Mouse (Mus musculus): ENCODE results near the gene Svs6. TPM values are rescaled to one million over a fixed set of nuclear protein-coding genes. Genes with fewer than 3 reads are reported as not detected.
"Not testable (repeated sequence)": the region's sequence is repeated elsewhere in the genome, so short reads cannot be mapped to it uniquely, and the experiment has no call there.

Svs6 gene
- not detected in 2 replicates for polyA plus RNA-seq (2015; fragmentation: Nextera tagmentation; extraction: Ambion mirVana)

DNA sequence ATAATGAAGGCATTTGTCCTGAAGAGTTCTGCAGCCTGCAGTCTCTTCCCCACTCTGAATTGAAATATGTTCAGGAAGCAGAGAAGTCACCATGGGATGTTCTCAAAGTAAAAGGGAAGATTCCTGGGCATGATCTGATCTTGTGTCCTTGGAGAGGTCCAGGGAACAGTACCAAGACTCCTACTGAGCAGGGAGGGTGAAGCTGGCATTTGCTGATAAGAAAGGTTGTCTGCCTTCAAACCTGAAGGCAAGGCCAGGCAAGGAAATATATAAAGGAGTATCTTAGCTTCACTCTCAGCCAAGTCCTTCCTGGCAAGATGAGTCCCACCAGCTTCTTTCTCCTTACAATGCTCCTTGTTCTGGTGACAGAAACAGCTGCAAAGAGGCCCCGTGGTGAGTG, at the start of gene Svs6:
Gene Svs6, plus strand, starts transcription at position 301 of the 400 bp plus-strand sequence.
- ATAC-seq (ENCODE audit: insufficient read depth); H3K36me3 ChIP-seq (replicated peaks); H3K4me1 ChIP-seq (replicated peaks); H3K27me3 ChIP-seq; H3K9ac ChIP-seq; H3K27ac ChIP-seq (replicated peaks); H3K4me3 ChIP-seq (replicated peaks); H3K9me3 ChIP-seq (replicated peaks); H3K4me2 ChIP-seq: not testable (repeated sequence)
- WGBS (ENCODE audit: insufficient replicate concordance): 38% methylated on average over 1 of the region's 1 CpGs

DNA sequence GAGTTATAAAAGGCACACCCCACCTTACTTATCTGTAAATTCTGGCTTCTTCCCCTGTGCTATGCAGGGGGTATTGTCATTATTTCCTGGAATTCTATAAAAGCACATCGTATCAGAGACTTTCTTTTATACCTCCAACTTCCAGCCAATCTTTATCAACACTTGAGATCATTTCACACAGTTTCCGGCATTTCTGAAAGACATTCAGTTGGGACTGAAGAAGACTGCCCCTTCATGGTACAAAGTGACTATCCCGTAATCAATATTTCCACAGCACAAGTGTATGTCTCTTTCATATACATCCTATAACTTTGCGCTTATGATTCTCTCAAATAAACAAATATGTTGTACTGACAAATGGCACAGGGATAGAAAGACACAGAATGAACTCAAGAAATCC, 38.2 kb upstream of the Svs6 start, which contains the start of gene Svs4:
Gene Svs4, minus strand, starts transcription at position 101 of the 400 bp plus-strand sequence.
- Histone ChIP-seq H3K9ac (no peak within 1 kb of the TSS), H3K27ac (replicated peaks) (no peak within 1 kb of the TSS), H3K4me3 (replicated peaks) (no peak within 1 kb of the TSS), H3K4me1 (replicated peaks) (no peaks in the 10 kb centered on the region), H3K4me2 (no peak within 1 kb of the TSS), H3K9me3 (replicated peaks) (no peaks in the 10 kb centered on the region), H3K27me3 (no peaks in the 10 kb centered on the region), H3K36me3 (replicated peaks) (no peaks in the 10 kb centered on the region)
- 75% methylated on average over 4 of the region's 4 CpGs for WGBS (ENCODE audit: insufficient replicate concordance)
- no peak for ATAC-seq (ENCODE audit: insufficient read depth)

DNA sequence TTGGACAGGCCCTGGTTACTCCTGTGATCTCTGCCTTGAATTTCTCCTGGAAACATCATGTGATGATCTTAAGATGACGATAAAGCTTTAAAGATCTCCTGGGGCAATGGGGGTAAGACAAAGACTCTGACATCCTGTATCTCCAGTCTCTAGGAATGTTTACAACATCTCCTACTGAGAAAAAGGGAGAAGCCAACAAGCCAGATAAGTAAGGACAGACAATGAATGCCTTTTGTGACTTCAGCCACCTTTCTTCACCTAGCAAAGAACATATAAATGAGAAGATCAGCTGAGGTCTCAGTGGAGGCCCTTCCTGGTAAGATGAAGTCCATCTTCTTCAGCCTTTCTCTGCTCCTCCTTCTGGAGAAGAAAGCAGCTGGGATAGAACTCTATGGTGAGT, 27.6 kb upstream of the Svs6 start, which contains the start of gene Svs3a:
Gene Svs3a, plus strand, starts transcription at position 301 of the 400 bp plus-strand sequence.
- H3K9ac ChIP-seq; H3K4me3 ChIP-seq (replicated peaks); H3K27me3 ChIP-seq; H3K27ac ChIP-seq (replicated peaks); H3K9me3 ChIP-seq (replicated peaks); ATAC-seq (ENCODE audit: insufficient read depth); H3K4me1 ChIP-seq (replicated peaks); H3K36me3 ChIP-seq (replicated peaks); H3K4me2 ChIP-seq: not testable (repeated sequence)
- 65% methylated on average over 1 of the region's 1 CpGs for WGBS (ENCODE audit: insufficient replicate concordance)

DNA sequence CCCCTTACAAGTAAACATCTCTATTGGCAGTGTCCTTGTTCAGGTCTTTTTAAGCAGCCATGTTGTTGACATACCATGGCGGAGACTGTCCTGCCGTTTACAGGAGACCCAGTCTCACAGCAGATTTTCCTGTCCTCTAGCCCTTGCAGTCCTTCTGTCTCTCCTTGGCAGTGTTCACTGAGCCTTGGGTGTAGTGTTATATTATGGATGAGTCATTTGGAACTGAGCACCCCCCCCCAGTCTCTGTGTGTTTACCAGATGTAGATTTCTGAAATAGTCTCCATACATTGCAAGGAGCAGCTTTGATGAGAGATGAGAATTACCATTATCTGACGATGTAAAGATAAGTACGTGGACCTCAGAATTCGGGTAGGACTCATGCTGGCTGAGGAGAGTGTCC, 4.0 kb upstream of the Svs6 start:
- no peaks in the 10 kb centered on the region for H3K4me1 ChIP-seq (replicated peaks)
- no peak overlapping the region for H3K4me2 ChIP-seq
- no peak overlapping the region for H3K4me3 ChIP-seq (replicated peaks)
- no peak overlapping the region for H3K27ac ChIP-seq (replicated peaks)
- H3K9ac ChIP-seq: no peak overlapping the region
- WGBS (ENCODE audit: insufficient replicate concordance): 68% methylated on average over 5 of the region's 5 CpGs
- no peaks in the 10 kb centered on the region for H3K27me3 ChIP-seq
- ATAC-seq (ENCODE audit: insufficient read depth): no peak
- H3K9me3 ChIP-seq (replicated peaks): no peaks in the 10 kb centered on the region
- H3K36me3 ChIP-seq (replicated peaks): no peaks in the 10 kb centered on the region

DNA sequence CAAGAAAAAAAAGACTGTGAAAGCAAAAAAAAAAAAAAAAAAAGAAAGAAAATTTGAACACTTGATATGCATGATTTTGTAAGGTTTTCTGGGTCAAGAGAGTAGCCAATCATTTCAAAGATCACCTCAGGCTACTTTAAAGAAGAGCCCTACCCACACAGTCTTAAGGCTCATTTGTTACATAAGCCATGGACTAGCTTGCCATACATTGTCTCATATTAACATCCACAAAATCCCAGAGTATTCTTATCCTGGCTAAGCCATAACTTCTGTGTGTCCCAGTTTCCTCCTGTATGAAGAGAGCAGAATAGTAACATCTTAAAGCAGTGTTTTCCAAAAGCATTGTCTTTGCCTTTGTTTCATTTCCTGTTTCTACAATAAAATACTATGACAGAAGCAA, 1.1 kb upstream of the Svs6 start:
- not testable (repeated sequence) for H3K9me3 ChIP-seq (replicated peaks); H3K36me3 ChIP-seq (replicated peaks); H3K4me3 ChIP-seq (replicated peaks); H3K27me3 ChIP-seq; H3K9ac ChIP-seq; H3K27ac ChIP-seq (replicated peaks); H3K4me2 ChIP-seq; H3K4me1 ChIP-seq (replicated peaks); ATAC-seq (ENCODE audit: insufficient read depth)

DNA sequence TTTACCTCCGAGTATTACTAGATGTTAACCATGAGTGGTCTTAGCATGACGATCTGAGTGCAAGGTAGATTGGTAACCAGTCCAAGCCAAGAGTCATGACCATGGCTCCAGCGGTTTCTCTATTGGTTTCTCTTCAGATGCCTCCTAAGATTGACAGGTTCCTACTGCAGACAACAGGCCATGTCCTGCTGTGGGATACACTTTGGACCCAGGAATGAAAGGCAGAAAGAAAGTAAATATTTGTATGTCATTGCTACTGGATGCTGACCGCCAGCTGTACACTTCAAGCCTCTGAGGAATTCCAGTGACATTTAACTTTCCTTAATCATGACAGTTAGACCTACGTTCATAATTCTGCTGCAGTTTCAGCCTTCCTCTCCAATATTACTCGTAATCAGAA, 4.4 kb downstream of the Svs6 start:
- Histone ChIP-seq H3K4me3 (replicated peaks) (no peak overlapping the region), H3K4me1 (replicated peaks) (no peaks in the 10 kb centered on the region), H3K27me3 (no peaks in the 10 kb centered on the region), H3K27ac (replicated peaks) (no peak overlapping the region), H3K9me3 (replicated peaks) (no peaks in the 10 kb centered on the region), H3K9ac (no peak overlapping the region), H3K36me3 (replicated peaks) (no peaks in the 10 kb centered on the region), H3K4me2 (no peak overlapping the region)
- 63% methylated on average over 6 of the region's 6 CpGs for WGBS (ENCODE audit: insufficient replicate concordance)
- peak; percentile 42; the same call in 1 of the 2 replicates for ATAC-seq (ENCODE audit: insufficient read depth)

DNA sequence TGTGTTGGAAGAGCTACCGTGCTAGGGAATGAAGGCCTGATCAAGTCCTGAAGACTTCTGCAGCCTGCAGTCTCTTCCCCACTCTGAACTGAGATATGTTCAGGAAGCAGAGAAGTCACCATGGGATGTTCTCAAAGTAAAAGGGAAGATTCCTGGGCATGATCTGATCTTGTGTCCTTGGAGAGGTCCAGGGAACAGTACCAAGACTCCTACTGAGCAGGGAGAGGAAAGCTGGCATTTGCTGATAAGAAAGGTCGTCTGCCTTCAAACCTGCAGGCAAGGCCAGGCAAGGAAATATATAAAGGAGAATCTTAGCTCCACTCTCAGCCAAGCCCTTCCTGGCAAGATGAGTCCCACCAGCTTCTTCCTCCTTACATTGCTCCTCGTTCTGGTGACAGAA, 15.9 kb downstream of the Svs6 start, which contains the start of gene Svs5:
Gene Svs5, plus strand, starts transcription at position 301 of the 400 bp plus-strand sequence.
- 37% methylated on average over 3 of the region's 3 CpGs for WGBS (ENCODE audit: insufficient replicate concordance)
- not testable (repeated sequence) for ATAC-seq (ENCODE audit: insufficient read depth)

DNA sequence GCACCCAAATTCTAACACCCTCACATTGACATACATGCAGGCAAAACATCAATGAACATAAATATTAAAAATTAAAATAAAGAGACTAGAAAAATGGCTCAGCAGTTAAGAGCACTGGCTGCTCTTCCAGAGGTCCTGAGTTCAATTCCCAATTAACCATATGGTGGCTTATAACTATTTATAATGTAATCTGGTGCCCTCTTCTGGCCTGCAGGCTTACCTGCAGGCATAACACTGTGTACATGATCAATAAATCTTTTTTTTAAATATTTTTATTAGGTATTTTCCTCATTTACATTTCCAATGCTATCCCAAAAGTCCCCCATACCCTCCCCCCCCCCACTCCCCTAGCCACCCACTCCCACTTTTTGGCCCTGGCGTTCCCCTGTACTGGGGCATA, 27.2 kb downstream of the Svs6 start:
- H3K9ac ChIP-seq; H3K4me1 ChIP-seq (replicated peaks); H3K4me3 ChIP-seq (replicated peaks); H3K4me2 ChIP-seq; H3K9me3 ChIP-seq (replicated peaks); ATAC-seq (ENCODE audit: insufficient read depth); H3K27ac ChIP-seq (replicated peaks); H3K36me3 ChIP-seq (replicated peaks); H3K27me3 ChIP-seq: not testable (repeated sequence)
- 69% methylated on average over 1 of the region's 1 CpGs for WGBS (ENCODE audit: insufficient replicate concordance)

More for the DNA sequence above, 15.9 kb downstream of the Svs6 start, which contains the start of gene Svs5:
- H3K4me1 ChIP-seq (replicated peaks); H3K4me2 ChIP-seq; H3K9me3 ChIP-seq (replicated peaks); H3K4me3 ChIP-seq (replicated peaks); H3K9ac ChIP-seq; H3K36me3 ChIP-seq (replicated peaks); H3K27me3 ChIP-seq; H3K27ac ChIP-seq (replicated peaks): not testable (repeated sequence)

DNA sequence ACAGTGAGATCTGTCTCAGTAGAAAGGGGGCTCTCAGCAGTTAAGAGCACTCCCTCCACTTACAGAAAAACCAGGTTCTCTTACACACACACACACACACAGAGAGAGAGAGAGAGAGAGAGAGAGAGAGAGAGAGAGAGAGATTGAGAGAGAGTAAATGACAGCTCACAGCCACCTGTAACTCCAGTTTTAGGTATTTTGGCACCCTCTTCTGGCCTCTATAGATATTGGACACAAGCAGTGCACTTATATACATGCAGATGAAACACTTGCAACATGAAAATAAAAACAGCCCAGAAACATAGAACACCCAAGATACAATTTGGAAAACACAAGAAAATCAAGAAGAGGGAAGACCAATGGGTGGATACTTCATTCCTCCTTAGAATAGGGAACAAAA, 31.1 kb downstream of the Svs6 start:
- H3K4me3 ChIP-seq (replicated peaks); H3K36me3 ChIP-seq (replicated peaks); H3K9me3 ChIP-seq (replicated peaks); H3K9ac ChIP-seq; ATAC-seq (ENCODE audit: insufficient read depth); H3K27ac ChIP-seq (replicated peaks); H3K4me2 ChIP-seq; H3K4me1 ChIP-seq (replicated peaks); H3K27me3 ChIP-seq: not testable (repeated sequence)

DNA sequence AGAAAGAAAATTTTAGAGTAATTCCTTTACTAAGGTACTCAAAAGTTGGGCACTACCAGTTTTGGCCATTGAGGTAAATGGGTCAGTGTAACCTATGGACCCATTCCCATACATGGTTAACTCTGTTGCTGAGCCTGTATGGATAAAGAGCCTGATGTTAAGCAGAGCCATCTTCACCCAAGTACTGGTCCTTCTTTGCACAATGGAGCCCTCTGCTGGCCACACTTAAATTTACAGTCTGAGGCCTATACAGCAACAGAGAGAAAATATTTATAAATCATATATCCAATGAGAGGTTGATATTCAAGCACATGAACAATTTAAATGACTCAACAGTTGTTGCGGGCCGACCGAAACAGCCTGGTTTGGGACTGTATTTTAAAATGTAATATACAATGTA, 32.4 kb downstream of the Svs6 start:
- Histone ChIP-seq H3K27ac (replicated peaks) (no peak overlapping the region), H3K4me1 (replicated peaks) (no peaks in the 10 kb centered on the region), H3K9me3 (replicated peaks) (no peaks in the 10 kb centered on the region), H3K36me3 (replicated peaks) (no peaks in the 10 kb centered on the region), H3K27me3 (no peaks in the 10 kb centered on the region), H3K4me2 (no peak overlapping the region), H3K4me3 (replicated peaks) (no peak overlapping the region), H3K9ac (no peak overlapping the region)
- WGBS (ENCODE audit: insufficient replicate concordance): 75% methylated on average over 3 of the region's 3 CpGs
- no peak for ATAC-seq (ENCODE audit: insufficient read depth)

DNA sequence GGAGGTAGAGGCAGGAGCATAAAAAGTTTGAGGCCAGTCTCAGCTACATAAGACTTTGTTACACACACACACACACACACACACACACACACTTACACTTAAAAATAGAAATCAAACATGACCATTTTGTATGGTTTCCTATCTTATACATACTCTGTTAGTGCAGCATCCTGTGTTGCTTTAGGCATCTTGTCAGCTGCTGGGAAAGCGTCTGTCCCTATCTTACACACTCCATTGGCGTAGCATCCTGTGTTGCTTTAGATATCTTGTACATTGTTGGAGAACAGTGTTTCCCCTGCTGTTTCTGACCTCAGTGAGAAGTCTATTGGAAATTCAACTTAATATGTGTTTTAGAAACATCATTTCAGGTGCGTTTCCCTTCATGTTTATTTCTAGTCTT, 36.1 kb downstream of the Svs6 start:
- Histone ChIP-seq H3K9me3 (replicated peaks) (no peaks in the 10 kb centered on the region), H3K36me3 (replicated peaks) (no peaks in the 10 kb centered on the region), H3K4me1 (replicated peaks) (no peaks in the 10 kb centered on the region), H3K4me3 (replicated peaks) (no peak overlapping the region), H3K4me2 (no peak overlapping the region), H3K27ac (replicated peaks) (no peak overlapping the region), H3K27me3 (no peaks in the 10 kb centered on the region), H3K9ac (no peak overlapping the region)
- no peak for ATAC-seq (ENCODE audit: insufficient read depth)
- 57% methylated on average over 3 of the region's 3 CpGs for WGBS (ENCODE audit: insufficient replicate concordance)

DNA sequence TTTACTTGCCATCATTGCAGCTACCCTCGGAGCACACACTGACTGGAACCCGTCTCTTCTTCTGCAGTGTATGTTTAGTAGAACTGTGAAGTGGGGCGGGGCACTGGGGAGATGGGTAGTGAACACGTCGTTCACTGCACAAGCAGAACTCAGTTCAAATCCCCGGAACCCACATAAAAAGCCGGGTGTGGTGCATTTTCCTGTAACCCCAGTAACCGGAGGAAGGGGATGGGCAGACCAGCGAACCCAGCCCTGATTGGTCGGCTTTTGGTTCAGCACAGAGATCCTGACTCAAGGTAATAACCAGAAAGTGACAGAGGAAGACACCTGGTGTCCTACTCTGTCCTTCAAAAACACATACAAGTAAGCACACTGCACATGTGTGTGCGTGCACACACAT, 36.8 kb downstream of the Svs6 start:
- H3K27ac ChIP-seq (replicated peaks): no peak overlapping the region
- H3K9ac ChIP-seq: no peak overlapping the region
- no peaks in the 10 kb centered on the region for H3K4me1 ChIP-seq (replicated peaks)
- 64% methylated on average over 11 of the region's 11 CpGs for WGBS (ENCODE audit: insufficient replicate concordance)
- no peaks in the 10 kb centered on the region for H3K9me3 ChIP-seq (replicated peaks)
- H3K4me2 ChIP-seq: no peak overlapping the region
- H3K36me3 ChIP-seq (replicated peaks): no peaks in the 10 kb centered on the region
- H3K4me3 ChIP-seq (replicated peaks): no peak overlapping the region
- no peak for ATAC-seq (ENCODE audit: insufficient read depth)
- H3K27me3 ChIP-seq: no peaks in the 10 kb centered on the region
